Mouse (Mus musculus) bone marrow macrophage, adult 2 months (primary cell): ENCODE data around the gene Gpr137.

Experiments used
- CTCF ChIP-seq: IDR thresholded peaks from 2 replicates; pipeline ENCODE4 v1.5.1; 2012; ENCODE audit warnings: low read depth, mild to moderate bottlenecking, low read length, moderate library complexity
- POLR2A ChIP-seq: IDR thresholded peaks from 2 replicates; pipeline ENCODE4 v1.6.1; 2012; ENCODE audit warnings: mild to moderate bottlenecking, low read depth, low read length, borderline replicate concordance

DNA sequence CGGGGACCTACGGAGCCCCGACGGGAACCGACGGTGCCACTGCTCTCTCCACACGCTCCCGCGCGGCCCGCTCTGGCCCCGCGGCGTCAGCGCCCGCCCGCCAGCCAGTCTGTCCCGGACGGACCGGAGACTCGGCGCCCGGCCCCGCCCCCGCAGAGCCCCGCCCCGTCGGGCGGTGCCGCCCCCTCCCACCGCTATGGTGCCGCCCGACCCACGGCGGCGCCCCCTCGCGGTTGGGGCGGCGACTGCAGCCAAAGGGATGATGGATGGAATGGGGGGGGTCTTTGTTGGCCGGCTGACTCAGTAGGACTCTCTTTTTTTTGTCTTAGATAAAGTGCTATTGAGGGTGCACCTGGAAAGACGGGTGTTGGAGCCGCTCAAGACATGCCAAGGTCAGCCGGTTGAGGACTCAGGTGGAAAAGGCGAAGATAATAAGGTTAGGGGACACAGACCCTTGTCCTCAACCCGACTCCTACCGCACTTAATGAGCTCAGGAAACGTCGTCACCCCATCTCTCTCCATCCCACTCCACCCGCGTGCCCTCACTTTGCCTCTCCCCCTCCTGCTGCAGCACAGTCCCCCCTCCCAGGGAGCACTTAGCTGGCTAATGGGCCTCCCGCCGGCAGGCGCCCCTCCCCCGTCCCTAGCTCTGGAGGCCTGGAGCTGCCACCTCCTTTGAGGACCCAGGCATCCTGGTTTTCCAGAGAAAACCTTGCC is 27.5 kb upstream of the Gpr137 start:
- TF ChIP-seq CTCF (peak; percentile 63), POLR2A (no peak)
